Mouse (Mus musculus): ENCODE data around the gene Zfyve21.

Zfyve21 gene

DNA sequence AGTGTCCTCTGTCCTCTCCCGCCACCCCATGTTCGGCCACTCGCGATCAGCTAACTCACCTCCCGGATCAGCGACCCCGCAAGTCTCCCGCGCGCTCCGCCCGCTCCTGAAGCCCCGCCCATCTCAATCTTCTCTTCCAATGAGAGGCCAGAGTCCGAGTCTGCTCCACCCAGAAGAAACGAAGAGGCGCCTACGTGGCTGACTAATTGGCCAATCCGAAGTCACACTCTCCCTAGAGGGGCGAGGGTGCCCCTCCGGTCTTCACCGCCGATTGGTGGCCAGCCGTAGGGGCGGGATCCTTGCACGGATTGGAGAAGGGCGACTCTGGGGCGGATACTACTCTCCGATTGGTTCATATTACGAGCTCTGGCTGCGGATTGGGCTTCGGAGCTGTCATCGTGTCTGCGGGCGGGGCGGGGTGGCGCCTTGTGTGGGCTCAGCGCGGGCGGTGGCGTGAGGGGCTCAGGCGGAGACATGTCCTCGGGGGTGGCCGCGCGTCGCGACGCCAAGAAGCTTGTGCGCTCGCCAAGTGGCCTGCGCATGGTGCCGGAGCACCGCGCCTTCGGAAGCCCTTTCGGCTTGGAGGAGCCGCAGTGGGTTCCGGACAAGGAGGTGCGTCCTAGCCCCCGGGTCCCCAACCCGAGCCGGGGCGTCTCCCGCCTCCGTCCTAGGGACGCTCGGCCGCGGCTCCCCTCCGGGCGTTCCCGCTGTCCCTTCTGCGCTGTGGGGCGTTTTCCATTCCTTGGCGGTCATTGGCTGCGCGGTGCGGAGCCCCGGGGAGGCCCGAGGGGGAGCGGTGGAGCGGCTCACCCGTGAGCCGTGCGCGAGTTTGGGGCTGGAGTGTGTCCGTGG lies at the start of gene Zfyve21, which contains the start of gene Xrcc3:
Gene Zfyve21, plus strand, starts transcription at position 405 of the 852 bp plus-strand sequence.
Gene Xrcc3, minus strand, starts transcription at position 108 of the 852 bp plus-strand sequence.
- in situ Hi-C loops (cut with MboI, MseI), result no loop called here

DNA sequence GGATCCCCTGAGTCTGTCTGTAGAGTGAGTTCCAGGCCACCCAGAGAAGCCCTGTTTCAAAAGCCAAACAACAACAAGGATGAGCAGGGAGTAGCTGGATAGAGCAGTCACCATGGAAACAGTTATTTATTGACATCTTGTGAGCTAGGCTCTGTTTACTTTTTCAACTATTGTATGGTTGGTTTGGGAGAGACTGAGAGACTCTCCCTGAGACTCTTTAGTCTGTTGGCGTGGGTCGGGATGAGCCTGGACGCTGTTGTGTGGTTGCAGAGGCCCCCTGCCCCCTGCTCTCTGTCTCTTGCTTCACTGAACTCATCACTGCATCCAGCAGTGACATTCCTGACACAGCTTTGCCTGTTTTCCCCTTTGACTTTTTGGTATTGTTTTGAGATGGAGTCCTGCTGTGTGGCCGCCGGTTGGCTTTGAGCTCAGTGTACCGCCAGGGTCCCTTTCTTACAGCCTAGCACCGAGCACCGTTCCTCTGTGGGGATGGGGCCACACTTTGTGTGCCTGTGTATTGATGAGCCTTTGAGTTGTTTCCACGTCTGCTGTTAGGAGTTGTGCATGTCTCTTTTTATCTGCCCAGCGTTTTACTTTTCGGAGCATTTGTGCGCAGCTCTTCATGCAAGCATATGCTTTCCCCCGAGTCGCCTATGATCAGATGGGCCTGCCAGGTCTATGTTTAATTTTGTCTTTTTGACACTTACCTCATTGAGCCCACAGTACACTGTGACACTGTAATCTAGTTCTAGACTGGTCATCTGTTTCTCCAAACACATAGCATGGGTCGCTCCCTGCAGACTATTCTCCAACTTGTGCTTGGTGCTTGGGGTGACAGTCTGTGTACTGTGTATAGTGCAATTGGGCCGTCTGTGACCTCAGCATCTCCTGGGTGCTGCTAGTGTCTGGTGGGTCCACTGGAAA lies 47.4 kb upstream of the Zfyve21 start:
- in situ Hi-C loops (cut with MboI, MseI), result no loop called here

DNA sequence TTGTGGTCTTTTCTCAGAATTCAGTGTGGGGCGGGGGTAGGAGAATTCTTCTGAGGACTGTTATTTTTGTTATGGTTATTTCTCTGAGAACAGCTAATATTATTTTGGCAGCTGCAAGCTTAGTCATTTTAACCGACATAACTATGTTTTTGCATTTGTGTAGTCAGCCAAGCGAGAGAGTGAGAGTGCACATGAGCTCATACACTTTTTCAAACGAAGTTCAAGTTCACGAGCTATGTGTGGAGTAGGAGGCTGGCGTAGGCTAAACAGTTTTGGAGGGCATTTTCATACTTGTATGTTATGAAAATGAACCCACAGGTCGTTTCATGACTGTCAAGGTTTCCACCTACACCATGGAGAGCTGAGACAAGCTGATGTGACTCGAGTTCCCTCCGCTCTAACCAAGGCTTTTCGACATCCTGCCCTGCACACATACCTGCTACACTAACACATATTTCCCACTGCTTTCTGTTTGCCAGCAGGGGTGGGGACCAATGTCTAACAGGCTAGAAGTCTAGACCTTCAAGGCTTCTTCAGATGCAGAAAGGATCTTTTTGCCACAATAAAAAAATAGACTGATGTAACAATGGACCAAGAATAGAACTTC lies 45.5 kb upstream of the Zfyve21 start:
- in situ Hi-C loops (cut with MboI, MseI), result no loop called here

DNA sequence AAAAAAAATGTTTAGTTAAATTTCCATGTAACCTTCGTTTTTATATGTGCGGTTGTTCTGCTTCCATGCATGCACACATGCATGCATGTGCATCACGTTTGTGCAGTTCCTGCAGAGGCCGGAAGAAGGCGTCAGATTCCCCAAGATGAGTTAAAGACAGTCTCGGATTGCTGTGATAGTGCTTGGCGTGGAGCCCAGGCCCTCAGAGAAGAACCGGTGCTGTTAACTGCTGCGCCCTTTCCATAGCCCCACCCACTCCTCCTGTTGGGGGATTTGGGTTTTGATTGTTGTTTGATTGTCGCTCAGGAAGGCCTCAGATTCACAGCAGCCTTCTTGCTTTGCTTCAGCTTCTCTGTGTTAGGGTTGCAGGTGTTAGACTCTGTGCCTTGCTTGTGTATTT lies 44.7 kb upstream of the Zfyve21 start:
- in situ Hi-C loops (cut with MboI, MseI), result no loop called here

DNA sequence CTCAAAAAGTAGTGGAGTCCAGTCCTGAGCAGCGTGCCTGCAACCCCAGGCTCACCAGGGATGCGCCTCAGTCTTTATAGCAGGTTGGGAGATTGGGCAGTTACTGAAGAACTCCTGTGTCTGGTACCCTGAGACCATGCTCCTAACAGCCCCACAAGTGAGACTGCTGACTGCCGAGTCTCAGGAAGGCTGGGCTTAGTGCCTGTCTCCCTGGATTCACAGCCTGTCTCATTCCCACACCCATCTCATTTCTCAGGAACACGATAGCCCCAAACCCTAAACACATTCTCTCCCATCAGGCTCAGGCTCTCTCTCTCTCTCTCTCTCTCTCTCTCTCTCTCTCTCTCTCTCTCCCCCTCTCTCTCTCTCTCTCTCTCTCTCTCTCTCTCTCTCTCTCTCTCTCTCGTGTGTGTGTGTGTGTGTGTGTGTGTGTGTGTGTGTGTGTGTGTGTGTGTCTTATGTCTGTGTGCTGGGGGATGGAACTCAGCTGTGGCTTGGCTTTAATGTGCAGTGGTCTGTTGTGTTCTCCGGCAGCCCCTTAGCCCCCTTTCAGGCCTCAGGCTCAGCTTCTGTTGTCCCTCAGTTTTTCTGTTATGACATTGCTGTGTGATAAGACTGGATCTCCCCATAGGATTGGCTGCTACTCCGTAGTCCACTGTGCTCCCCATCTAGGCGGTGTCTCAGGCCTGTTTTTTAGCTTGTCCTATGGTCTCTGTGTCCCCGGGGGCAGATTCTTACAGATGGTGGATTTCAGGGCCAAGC lies 44.0 kb upstream of the Zfyve21 start:
- in situ Hi-C loops (cut with MboI, MseI), result no loop called here

DNA sequence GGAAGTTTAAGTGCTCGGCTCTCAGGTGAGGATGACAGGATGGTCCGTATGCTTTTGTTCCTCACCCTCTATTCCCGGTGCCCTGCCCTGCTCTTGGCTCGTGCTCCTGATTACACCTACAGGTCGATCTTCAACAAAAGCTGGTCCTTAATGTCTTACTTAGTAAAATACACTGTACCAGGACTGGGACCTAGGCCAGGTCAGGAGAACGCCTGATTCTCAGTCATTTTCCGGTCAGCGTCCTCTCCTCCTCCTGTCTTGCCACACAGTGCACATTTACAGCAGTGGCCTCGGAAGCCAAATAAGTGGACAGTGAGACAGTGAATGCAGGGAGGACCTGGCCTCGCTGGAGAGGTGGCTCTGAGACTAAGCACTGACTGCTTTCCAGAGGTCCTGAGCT lies 43.3 kb upstream of the Zfyve21 start:
- in situ Hi-C loops (cut with MboI, MseI), result no loop called here

DNA sequence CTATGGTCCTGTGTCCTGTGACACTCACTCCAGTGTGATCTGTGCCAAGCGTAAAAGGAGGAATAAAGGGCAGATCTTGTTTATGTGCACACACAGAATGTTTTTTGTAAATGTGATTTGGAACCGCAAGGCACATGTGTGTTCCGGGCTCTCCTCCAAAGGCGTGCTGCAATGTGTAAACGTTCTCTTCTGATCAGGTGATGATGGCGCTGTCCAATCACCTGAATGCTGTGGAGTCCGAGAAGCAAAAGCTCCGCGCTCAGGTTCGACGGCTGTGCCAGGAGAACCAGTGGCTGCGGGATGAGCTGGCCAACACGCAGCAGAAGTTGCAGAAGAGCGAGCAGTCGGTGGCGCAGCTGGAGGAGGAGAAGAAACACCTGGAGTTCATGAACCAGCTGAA lies 39.8 kb upstream of the Zfyve21 start:
- in situ Hi-C loops (cut with MboI, MseI), result no loop called here

DNA sequence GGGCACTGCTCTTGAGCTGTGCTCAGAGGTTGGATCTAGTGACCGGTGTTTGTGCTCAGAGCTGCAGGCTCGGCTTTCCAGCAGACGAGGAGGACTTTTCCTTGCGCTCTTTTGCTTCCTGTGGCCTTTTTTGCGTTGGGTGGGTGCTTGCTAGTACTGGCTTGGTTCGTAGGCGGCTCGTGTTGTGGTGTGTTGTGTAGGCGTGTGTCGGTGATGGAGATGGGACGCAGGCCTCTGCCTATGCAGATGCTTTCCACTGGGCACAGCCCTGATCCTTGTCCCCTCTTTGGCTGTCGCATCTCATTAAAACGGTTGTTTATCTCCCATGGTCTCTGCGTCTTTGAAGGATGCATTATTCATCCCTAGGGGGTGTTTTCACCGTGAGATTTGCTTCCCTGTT lies 39.1 kb upstream of the Zfyve21 start:
- in situ Hi-C loops (cut with MboI, MseI), result no loop called here

DNA sequence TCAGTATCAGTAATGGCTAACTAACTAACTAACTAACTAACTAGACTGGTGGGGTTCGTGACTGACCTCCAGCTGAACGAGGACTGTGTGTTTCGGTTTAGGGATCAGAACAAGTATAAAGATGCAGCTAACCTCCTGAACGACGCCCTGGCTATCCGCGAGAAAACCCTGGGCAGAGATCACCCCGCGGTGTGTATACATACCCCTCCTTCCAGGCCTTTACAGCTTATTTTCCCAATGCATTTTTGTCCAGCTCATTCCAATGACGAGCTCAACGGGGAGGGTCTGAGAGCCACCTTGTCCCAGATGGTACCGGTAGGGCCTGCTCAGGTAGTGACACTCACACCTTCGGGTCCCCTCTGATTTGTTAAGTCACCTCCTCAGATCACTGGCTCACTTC lies 36.1 kb upstream of the Zfyve21 start:
- in situ Hi-C loops (cut with MboI, MseI), result no loop called here

DNA sequence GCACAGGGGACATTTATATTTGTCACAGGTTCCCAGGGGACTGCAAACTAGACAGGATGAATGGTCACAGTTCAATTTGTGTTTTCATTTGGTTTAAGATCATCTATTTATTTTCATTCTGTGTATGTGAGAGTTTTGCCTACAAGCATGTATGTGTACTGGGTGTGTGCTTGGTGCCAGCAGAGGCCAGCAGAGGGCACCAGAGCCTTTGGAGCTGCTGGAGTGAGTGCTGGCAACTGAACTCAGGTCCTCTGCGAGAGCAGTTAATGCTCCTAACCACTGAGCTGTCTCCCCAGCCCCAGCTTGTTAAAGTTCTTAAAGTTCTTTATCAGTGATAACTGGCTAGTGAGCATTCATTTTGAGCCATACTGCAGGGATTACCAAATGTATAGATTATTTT lies 34.4 kb upstream of the Zfyve21 start:
- in situ Hi-C loops (cut with MboI, MseI), result no loop called here

DNA sequence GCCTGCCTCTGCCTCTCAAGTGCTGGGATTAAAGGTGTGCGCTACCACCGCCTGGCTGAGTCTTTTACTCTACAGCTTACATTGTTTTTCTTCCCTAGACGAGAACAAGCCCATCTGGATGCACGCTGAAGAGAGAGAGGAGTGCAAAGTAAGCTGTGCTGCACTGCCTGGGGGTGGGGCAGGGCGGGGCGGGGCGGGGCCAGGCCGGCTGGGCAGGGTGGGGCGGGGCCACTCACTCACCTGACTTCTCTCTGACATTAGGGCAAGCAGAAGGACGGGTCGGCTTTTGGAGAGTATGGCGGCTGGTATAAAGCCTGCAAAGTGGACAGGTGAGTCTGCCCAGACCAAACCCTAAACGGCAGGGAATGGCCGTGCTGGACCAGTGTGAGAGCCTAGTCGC lies 28.8 kb upstream of the Zfyve21 start:
- in situ Hi-C loops (cut with MboI, MseI), result no loop called here

DNA sequence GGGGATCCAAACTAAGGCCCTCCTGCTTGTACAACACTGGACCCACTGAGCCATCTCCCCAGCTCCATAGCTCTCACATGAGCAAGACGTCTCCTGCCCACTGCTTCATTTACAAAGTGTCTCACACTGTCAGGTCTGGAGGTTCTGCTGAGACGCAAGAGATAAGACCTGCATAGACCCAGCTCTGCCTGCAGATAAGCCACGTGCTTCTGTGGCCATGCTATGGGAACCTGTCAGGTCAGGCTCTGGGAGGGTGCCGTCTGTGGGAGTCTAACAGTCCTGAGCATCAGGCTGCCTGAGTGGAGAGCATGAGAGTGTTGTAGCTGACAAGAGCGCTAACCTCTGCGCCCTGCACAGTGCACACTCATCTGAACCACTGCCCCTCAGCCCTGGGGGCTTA lies 27.0 kb upstream of the Zfyve21 start:
- in situ Hi-C loops (cut with MboI, MseI), result no loop called here

DNA sequence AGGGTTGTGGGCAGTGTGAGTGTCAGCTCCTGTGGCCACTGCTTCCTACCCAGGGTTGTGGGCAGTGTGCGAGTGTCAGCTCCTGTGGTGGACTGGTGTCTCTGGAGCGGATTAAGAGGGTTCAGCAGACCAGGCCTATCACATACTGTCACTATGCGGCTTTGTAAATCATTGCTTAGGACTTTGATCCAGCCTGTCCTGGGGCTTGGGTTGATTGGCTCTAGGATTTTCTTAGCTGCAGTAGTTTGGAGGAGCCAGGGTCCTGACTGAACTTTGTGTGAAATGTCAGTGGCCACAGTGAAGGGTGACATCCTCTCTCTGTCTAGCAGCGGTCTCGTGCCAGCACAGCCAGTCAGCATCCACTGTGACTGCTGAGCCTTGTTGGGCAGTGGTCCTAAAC lies 23.9 kb upstream of the Zfyve21 start:
- in situ Hi-C loops (cut with MboI, MseI), result loop anchor here (10.0 kb wide), 1 partner anchor 1665 kb away; no protein-coding TSS in a partner anchor

DNA sequence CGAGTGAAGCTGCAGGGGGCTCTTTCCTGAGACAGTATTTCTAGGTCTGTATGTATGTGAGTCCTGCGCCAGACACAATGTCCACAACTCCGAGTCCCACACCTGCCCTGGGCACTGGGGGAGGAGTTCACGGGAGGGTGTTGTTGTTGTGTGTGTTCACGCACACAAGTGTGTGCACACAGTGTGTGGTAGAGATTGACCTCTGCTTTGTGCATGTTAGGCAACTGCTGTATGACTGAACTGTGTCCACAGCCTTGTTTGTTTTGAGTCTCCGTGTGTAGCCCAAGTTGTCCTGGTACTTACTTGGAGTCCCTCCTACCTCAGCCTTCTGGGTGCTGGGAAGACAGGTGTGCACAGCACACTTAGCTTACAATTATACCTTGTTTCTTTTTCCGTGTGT lies 23.3 kb upstream of the Zfyve21 start:
- in situ Hi-C loops (cut with MboI, MseI), result loop anchor here (10.0 kb wide), 1 partner anchor 1664 kb away; no protein-coding TSS in a partner anchor

DNA sequence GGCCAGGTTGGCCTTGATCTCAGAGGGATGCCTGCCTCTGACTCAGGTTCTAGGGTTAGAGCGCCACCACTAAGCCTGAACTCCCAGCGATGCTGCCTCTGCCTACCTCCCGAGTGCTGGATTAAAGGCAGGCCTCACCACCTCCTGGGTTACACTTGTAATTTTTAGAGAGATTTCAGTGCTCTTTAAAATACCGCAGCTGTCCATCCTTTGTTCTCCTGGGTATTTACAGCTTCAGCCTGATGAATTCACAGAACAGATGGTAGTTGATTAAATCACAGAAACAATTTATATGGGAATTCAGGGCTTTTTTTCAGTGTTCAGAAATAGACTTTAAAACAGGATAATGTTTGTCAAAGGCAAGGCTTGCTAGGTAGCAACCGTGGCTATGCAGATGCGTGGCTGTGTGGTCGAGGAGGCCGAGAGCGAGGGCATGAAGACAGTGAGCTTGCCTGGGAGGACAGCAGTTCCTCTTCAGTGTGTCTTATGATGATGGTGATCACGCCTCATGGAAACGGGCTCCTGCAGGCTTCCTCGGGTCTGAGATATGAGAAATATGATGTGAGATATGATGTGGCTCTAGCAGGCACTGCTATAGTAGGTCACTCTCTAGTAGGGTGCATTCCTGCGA lies 22.4 kb upstream of the Zfyve21 start:
- in situ Hi-C loops (cut with MboI, MseI), result loop anchor here (10.0 kb wide), 1 partner anchor 1663 kb away; no protein-coding TSS in a partner anchor

DNA sequence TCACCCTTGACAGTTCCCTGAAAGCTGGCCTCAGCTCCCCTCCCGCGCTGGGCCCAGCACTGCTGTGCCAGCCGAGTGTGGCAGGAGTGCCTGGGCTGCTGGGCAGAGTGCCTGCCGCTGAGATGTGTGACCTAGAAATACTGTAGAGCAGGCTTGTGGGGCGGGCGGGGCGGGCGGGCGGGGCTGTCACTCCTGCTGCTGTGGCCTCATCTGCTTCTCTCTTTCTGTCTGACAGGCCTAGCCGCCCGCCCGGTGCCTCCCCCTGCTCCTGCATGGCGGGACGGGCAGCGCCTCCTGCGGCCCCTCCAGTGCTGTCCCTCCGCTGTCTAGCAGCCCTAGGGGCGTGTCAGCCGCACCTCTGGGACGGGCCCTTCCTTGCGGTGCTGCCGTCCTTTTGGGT lies 19.9 kb upstream of the Zfyve21 start:
- in situ Hi-C loops (cut with MboI, MseI), result loop anchor here (10.0 kb wide), 1 partner anchor 1661 kb away; no protein-coding TSS in a partner anchor

DNA sequence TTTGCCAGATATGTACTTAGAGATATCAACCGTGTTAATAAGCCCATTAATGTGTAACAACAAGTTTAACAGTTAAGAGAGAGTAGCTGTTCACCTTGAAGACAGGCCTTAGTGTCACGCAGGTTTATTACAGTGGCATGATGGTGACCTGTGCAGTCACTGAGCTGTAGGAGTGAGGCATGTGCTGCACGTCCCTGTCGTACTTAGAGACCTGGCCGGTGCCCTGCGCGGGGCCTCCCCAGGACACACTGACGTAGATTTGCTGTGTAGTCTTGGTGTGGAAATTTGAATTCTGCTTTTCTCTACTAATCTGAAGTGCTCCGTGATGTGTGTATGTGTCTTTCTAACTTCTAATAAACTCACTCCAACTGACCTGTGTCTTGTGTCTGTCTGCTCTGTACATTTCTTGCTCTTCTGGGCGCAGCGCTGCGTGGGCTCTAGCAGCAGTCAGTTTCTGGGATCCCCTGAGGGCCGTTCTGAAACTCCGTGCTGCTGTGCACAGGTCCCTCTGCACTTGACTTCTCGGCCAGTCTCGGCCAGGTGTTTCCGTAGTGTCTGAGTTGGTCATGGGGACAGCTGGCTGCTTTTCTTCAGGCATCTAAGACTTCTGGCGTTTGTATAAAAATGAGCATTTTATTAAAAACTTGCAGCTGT lies 19.3 kb upstream of the Zfyve21 start:
- in situ Hi-C loops (cut with MboI, MseI), result loop anchor here (10.0 kb wide), 1 partner anchor 1660 kb away; no protein-coding TSS in a partner anchor

DNA sequence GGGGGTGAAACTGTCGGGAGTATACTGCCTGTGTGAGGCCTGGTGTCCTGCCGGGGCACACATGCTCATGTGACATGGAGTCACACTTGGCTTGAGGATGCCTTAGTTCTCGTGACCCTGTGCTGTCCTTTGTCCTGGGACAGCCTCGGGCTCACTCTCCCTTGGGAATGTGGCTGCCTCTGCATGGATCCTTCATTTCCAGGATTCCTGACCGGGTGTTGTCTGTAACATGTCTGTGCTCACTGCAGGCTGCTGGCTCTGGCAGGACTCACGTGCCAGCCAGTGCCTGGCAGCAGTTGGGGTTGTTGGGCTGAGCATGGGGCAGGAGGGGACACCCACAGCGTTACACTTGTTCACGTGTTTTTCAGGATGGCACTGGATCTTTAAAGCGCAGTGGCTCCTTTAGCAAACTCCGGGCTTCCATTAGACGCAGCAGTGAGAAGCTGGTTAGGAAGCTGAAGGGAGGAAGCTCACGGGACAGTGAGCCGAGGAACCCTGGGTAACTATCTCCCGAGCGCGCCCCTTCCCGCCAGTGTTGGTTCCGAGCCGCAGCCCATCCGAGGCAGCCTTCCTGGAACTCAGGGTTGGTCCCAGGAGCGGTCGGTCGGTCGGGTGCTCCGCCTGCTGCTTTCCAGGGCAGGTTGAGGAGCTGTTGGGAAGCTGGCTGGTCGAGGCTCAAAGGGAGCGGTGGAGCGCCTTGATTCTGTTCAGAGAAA lies 18.6 kb upstream of the Zfyve21 start:
- in situ Hi-C loops (cut with MboI, MseI), result loop anchor here (10.0 kb wide), 1 partner anchor 1659 kb away; no protein-coding TSS in a partner anchor

DNA sequence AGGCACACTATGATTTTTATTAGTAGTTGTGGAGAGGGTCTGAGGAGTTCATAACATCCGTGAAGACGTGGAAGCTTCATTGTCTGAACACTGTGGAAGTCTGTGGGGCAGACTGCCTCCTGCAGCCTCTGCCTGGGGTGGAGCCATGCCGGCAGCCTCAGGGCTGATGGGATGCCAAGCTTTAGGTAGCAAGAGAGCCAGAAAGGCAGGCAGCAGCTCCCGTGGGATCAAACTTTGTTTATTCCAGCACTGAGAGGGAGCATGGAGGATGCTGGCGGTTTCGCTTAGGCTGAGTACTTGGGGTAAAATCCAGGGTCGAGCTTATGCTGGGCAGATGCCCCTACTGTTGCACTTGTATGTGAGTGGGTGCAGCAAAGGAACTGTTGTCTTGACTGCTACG lies 16.7 kb upstream of the Zfyve21 start:
- in situ Hi-C loops (cut with MboI, MseI), result loop anchor here (10.0 kb wide), 1 partner anchor 1658 kb away; no protein-coding TSS in a partner anchor

Measured in T-helper 1 cell (primary cell).